Mouse (Mus musculus) G1E (cell line): ENCODE measurements around the gene Afm.

ENCODE experiments used
- CTCF ChIP-seq: IDR thresholded peaks from 2 replicates; pipeline ENCODE4 v1.5.1; 2012; ENCODE audit warnings: low read depth, low read length, inconsistent platforms, mixed read lengths
- GATA1 ChIP-seq: IDR thresholded peaks from 2 replicates; pipeline ENCODE4 v1.6.1; 2012; ENCODE audit warnings: borderline replicate concordance, low read length, inconsistent platforms, mixed read lengths
- GATA2 ChIP-seq: IDR thresholded peaks from 2 replicates; pipeline ENCODE4 v1.6.1; 2012; ENCODE audit warnings: low read depth, low read length, inconsistent platforms, borderline replicate concordance
- POLR2AphosphoS5 ChIP-seq: IDR thresholded peaks from 2 replicates; pipeline ENCODE4 v1.6.1; 2012; ENCODE audit warnings: low read depth, low read length, inconsistent platforms; ENCODE audit not compliant: insufficient replicate concordance
- TAL1 ChIP-seq: conservative IDR thresholded peaks from 2 replicates; pipeline ENCODE4 v1.6.1; 2012; ENCODE audit warnings: low read depth, low read length, inconsistent platforms, mixed read lengths

DNA sequence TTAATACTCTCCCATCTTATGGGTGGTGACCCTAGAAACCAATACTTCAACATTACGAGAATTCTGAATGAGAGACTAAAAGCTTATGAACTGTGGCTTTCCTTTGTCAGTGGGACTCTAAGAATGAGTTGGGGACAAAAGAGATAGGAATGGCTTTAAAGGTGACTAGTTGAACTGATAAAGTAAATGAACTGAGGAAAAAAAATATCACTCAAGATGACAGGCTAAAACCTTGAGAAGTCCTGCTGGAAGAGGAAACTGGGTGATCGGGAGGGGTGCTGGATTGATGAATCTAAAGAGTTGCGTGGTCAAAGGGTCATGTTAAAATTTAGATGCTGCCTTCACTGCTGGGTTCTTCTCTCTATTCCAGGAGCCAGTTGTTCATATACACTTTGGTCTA is 42.0 kb upstream of the Afm start:
- no peak for TF ChIP-seq CTCF
- TF ChIP-seq GATA1, result no peak
- TF ChIP-seq GATA2, result no peak
- no peak for TF ChIP-seq TAL1
- TF ChIP-seq POLR2AphosphoS5, result no peak
